Mouse (Mus musculus): ENCODE data around the gene Carns1.

Gene Carns1

GRCm38 (mm10) chr19:4201291-4201909, 26.1 kb upstream of the Carns1 start, which contains the start of gene Rad9a:
TSS of gene Rad9a (minus strand) at chr19:4201662.
- peak; percentile 81 for DNase-seq (ENCODE audit: low spot score)

DNA sequence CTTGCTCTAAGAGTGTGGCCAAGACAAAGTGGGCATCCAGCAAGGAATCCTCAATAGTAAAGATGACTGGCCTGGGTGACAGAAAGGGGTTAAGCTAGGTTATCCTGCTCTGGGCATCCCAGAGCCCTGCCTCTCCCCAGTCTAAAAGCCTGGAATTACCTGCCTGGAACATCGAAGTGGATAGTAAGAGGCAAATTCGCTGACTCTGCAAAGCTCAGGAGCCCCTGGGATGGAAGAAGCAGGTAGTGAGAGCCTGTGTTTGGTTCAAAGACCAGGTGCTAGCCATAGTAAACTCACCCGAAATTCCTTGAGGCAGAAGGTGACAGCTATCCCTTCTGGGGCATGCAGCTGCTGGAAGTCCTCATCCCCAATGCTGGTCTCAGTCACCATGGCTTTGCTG, 21.9 kb upstream of the Carns1 start:
- DNase-seq (ENCODE audit: low spot score), result no peak

DNA sequence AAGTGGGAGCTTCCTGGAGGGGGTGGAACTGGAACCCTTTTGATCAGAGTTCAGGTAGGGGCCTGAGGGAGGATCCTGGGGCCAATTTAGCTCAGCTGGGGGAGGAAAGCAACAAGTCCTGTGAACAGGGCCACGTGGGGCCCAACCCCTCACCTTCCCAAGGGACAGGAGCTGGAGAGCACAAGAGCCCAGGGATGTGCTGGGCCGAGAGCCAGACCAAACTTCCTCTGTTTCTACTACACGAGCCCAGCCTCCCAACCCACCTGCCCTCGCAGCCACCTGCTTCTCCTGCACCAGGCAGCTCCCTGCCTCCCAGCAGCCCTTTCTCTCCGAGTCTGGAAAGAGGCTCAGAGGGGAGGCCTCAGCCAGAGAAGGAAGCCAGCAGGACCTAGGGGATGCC, 21.3 kb upstream of the Carns1 start:
- no peak for DNase-seq (ENCODE audit: low spot score)

GRCm38 (mm10) chr19:4196048-4196447, 20.8 kb upstream of the Carns1 start:
- no peak for DNase-seq (ENCODE audit: low spot score)

DNA sequence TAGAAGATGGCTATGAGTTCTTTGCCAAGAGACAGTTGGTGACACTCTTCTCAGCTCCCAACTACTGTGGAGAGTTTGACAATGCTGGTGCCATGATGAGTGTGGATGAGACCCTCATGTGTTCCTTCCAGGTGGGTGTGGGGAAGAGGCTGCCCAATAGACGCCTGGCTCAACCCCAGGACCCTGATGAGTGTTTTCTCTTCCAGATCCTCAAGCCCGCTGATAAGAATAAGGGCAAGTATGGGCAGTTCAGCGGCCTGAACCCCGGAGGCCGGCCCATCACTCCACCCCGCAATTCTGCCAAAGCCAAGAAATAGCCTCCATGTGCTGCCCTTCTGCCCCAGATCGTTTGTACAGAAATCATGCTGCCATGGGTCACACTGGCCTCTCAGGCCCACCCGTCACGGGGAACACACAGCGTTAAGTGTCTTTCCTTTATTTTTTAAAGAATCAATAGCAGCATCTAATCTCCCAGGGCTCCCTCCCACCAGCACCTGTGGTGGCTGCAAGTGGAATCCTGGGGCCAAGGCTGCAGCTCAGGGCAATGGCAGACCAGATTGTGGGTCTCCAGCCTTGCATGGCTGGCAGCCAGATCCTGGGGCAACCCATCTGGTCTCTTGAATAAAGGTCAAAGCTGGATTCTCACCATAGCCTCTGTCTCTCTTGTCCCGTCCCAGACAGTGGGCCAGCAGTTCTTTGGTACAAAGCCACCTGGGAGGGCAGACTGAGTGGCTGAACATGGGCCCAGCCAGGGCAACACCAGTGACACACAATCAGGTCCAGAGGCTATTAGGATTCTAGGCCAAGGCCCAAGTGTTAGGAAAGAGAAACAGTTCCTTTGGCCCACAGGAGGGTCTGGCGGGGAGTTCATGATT, 19.7 kb upstream of the Carns1 start:
- no peak for DNase-seq (ENCODE audit: low spot score)

- no peak for DNase-seq (ENCODE audit: low spot score)
These were observed 18.9 kb upstream of the Carns1 start for GRCm38 (mm10) chr19:4194021-4194724.

- DNase-seq (ENCODE audit: low spot score), result no peak
These were observed 17.9 kb upstream of the Carns1 start for GRCm38 (mm10) chr19:4193129-4193528.

DNA sequence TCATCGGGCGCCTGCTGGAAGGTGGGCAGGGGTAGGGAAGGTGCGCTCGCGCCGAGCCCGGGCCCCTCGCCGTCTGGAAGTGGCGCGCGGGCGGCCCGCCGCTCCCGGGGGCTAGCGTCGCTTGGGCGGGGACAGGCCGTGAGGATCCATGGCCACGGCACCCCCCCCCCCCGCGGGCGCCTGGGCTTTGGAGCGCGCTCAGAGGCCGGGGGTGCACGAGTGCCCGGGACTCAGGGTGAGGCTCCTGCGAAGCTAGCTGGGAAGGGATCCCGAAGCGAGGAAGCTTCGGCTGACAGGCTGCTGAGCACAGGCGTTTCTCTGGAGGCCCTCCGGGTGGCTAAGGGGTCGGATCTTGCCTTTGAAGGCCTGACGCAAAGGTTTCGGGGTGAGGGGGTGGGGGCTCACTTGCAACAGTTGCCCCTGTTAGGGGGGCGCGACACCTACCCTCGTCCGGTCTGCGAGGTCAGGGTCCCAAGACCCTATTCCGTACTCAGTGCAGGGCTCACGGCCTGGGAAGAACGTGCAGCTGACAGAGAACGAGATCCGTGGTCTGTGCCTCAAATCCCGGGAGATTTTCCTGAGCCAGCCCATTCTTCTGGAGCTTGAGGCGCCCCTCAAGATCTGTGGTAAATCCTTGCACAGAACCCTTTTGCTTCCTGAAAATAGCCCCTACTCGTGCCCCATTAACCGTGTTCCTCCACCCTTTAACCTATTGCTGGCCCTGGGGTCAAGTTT, 17.1 kb upstream of the Carns1 start:
- no peak for DNase-seq (ENCODE audit: low spot score)

DNA sequence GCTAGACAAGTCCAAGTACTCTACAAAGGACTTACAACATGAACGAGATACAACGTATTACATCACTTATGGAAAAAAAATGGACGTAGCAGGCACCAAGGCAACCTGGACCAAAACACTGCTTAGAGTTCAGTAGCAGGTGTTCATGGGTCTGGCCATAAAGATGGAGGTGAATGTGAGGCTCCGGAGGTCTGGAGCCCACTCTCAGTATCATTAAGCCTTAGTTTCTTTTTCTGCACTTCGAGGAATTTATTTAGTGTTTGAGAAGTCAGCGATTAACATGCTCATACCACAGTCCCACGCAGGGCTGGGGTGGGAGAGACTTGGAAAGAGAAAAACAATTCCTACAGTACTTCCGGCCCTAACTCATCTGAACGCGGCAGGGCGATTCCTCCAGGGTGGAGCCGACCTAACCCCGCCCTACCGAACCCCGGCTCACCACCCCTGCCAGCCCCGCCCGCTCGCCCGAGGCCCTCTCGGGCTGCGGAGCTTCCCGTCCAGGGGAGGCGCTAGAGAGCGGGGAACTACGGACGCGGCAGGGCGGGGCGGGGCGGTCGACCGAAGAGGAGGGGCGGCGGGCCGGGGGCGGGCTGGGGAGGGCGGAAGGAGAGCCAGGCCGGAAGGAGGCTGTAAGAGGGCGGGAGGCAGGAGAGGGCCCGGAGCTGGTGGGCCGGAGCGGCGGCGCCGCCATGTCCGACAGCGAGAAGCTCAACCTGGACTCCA, 16.4 kb upstream of the Carns1 start, which contains the start of gene Ppp1ca:
Gene Ppp1ca (plus strand): TSS at position 538 of the 723 bp plus-strand sequence.
- DNase-seq (ENCODE audit: low spot score), result peak; percentile 89

DNA sequence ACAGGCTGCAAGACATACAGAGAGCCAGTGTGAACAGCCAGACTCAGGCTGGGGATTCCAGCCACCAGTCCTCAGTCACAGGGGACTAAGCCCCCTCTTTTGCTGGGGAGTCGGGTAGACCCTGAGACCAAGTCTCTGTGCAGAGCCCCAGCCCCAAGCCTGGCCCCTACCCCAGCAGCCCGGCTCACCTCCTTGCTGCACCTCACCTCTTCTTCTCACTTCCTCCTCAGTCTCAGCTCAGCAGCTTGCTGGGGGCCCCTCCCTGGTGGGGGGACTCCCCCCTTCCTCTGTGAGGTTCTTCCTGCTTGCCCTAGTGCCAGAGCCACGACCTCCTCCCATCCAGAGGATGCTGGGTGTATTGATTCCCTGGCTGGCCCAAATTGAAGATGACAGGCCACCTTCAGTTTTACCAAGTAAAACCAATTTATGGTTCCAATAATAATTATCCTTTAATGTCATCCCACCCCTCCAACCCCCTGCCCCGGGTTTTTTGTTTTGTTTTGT, 15.6 kb upstream of the Carns1 start, which contains the start of gene Tbc1d10c:
Gene Tbc1d10c (minus strand): TSS at position 454 of the 504 bp plus-strand sequence.
- DNase-seq (ENCODE audit: low spot score), result no peak

GRCm38 (mm10) chr19:4189051-4189620, 13.9 kb upstream of the Carns1 start:
- DNase-seq (ENCODE audit: low spot score), result no peak

- DNase-seq (ENCODE audit: low spot score), result no peak
These were observed 12.0 kb upstream of the Carns1 start for GRCm38 (mm10) chr19:4187303-4187702.

GRCm38 (mm10) chr19:4184976-4185975, 10.0 kb upstream of the Carns1 start:
- no peak for DNase-seq (ENCODE audit: low spot score)

DNA sequence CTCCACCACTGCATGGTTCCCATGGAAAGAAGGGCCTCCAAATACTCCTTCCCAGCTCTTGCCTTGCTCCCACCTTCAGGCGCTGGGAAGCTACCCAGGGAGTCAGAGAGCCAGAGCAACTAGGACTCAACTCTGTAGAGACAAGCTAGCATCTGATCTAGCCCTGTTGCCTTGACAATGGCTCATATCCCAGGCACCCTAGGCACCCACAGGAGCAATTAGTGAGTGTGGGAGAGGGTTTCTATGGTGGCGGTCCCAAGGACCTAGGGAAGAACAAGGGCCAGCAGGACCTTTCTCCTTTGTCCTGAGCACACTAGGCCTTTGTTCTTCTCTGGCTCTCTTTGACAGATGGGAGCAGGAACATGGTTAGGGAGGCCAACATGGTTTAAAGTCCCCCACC, 8.4 kb upstream of the Carns1 start:
- DNase-seq (ENCODE audit: low spot score), result no peak

GRCm38 (mm10) chr19:4181892-4182291, 6.6 kb upstream of the Carns1 start:
- DNase-seq (ENCODE audit: low spot score), result no peak

- no peak for DNase-seq (ENCODE audit: low spot score)
These were observed 5.1 kb upstream of the Carns1 start for GRCm38 (mm10) chr19:4180411-4180810.

DNA sequence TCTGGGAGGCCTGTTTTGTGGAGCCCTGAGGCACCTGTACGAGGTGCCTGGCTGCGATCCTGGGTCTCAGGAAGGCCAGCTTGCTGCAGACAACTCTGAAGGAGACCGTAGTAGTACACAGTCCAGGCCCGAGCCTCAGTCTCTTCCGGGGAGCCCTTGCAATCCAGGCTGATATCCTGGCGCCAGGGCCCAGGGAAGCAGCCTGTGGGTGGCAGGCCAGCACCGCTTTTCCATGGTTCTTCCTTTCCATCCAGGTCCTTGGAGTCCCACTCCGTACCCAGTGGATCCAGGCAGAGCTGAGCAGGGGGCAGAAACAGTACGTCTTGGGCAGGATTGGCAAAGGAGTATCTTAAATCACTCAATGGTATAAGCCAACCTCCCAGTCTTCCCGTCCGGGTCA, 2.4 kb downstream of the Carns1 start:
- DNase-seq (ENCODE audit: low spot score), result no peak

- no peak for DNase-seq (ENCODE audit: low spot score)
These were observed 3.6 kb downstream of the Carns1 start for GRCm38 (mm10) chr19:4171393-4172290.

All from urinary bladder, postnatal 10 days (tissue).